Mouse (Mus musculus) heart, embryonic 14.5 days (tissue): Measurements from ENCODE around the gene Slc15a1. TPM values are rescaled to one million over a fixed set of nuclear protein-coding genes. Genes with fewer than 3 reads are reported as not detected.

Experiments
- ATAC-seq: fragments of 200-750 bp; cut with Nextera tagmentation; 2 replicates; pipeline ENCODE4 v1.8.0; 2017; ENCODE audit warnings: low read depth, moderate TSS enrichment; ENCODE audit not compliant: insufficient number of reproducible peaks, insufficient read depth, low FRiP score
- H3K27ac ChIP-seq, 2 experiments: fragments of 200-500 bp in 1 of 2; fragments of 300-500 bp in 1 of 2; sonication (generic) in 1 of 2; replicated peaks in 1 of 2; 2 replicates each; pipeline ENCODE4 v1.5.1; 2012 to 2014; ENCODE audit warnings: low read depth in 2 of 2, low read length in 2 of 2, control low read depth in 1 of 2, mild to moderate bottlenecking in 1 of 2, mixed read lengths in 1 of 2; ENCODE audit not compliant: control insufficient read depth in 1 of 2, insufficient read depth in 1 of 2
- H3K27me3 ChIP-seq: fragments of 300-500 bp; sonication (generic); 2 replicates; pipeline ENCODE4 v1.6.1; 2014; ENCODE audit warnings: mild to moderate bottlenecking, low read length, control low read depth; ENCODE audit not compliant: control insufficient read depth, insufficient read depth
- H3K36me3 ChIP-seq: fragments of 300-500 bp; sonication (generic); 2 replicates; pipeline ENCODE4 v1.6.1; 2014; ENCODE audit warnings: mild to moderate bottlenecking, control low read depth, low read length, mixed read lengths; ENCODE audit not compliant: control insufficient read depth, insufficient read depth
- H3K4me1 ChIP-seq, 2 experiments: fragments of 200-500 bp in 1 of 2; fragments of 300-500 bp in 1 of 2; sonication (generic) in 1 of 2; 2 replicates each; pipeline ENCODE4 v1.6.1; 2012 to 2014; ENCODE audit warnings: low read length in 2 of 2, control low read depth in 1 of 2, mixed read lengths in 1 of 2; ENCODE audit not compliant: control insufficient read depth in 2 of 2, insufficient read depth in 2 of 2
- H3K4me2 ChIP-seq: fragments of 300-500 bp; sonication (generic); 2 replicates; pipeline ENCODE4 v1.6.1; 2014; ENCODE audit warnings: mild to moderate bottlenecking, low read length
- H3K4me3 ChIP-seq, 2 experiments: fragments of 200-500 bp in 1 of 2; fragments of 300-500 bp in 1 of 2; sonication (generic) in 1 of 2; 2 replicates each; pipeline ENCODE4 v1.5.1; 2012 to 2014; ENCODE audit warnings: low read length in 2 of 2, mild to moderate bottlenecking in 2 of 2, control low read depth in 1 of 2, low read depth in 1 of 2, moderate library complexity in 1 of 2; ENCODE audit not compliant: control insufficient read depth in 1 of 2, insufficient read depth in 1 of 2
- H3K9ac ChIP-seq: fragments of 300-500 bp; sonication (generic); 2 replicates; pipeline ENCODE4 v1.6.1; 2014; ENCODE audit warnings: mild to moderate bottlenecking, low read length
- H3K9me3 ChIP-seq: fragments of 300-500 bp; sonication (generic); 2 replicates; pipeline ENCODE4 v1.6.1; 2016; ENCODE audit warnings: low read length, control low read depth; ENCODE audit not compliant: control insufficient read depth
- WGBS: fragments of 180-500 bp; shearing (Covaris S2); extraction: QIAGEN DNeasy Blood & Tissue Kit; methylation state at CpG from one replicate; pipeline ENCODE4 v1.1.7; 2014; 5-methylcytosine and 5-hydroxymethylcytosine counted together
- polyA plus RNA-seq: library from polyadenylated mRNA; unstranded; fragments of >200 nt; fragmentation: Nextera tagmentation; extraction: Ambion mirVana; gene quantifications from 2 replicates; pipeline ENCODE4 v1.2.1, GENCODE M21; 2014

Gene Slc15a1
- polyA plus RNA-seq, 1 experiment from 2014 or later = 0.09 TPM

- no peaks in the 10 kb centered on the region for H3K27me3 ChIP-seq
- ATAC-seq = no peak
These were observed 11.3 kb downstream of the Slc15a1 start for GRCm38 (mm10) chr14:121493712-121494111.

DNA sequence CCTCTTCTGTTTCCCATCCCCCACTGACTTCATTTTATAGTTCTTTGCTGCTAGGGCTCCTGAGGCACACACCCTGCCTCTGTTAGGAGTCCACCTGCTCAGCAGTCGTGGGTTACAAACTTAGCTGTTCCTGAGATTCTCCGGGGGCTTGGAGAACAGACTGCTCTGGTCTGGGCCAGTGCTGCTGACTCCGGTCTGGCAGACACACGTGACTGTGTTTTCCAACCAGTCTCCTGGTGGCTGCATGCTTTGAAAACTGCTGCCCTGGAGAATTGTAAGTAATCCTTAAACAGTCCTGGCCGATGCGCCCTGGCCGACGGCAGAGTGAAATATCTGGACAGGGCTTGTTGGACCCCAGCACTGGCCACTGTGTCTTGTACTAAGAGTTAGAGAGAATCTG, 12.7 kb downstream of the Slc15a1 start:
- Histone ChIP-seq H3K4me2 (peak overlapping the region; percentile 43), H3K4me3 (no peak overlapping the region), H3K4me1 (peaks cover 16 to 17% of the 10 kb centered on the region in 2 experiments), H3K36me3 (no peaks in the 10 kb centered on the region), H3K27ac (0 out of 4 replicates have a peak overlapping the region, but pooled peaks of 1 of the 2 experiments have one; percentile 12), H3K9ac (peak overlapping the region; percentile 46), H3K9me3 (no peaks in the 10 kb centered on the region), H3K27me3 (no peaks in the 10 kb centered on the region)
- WGBS = 30% methylated on average over 8 of the region's 8 CpGs
- ATAC-seq = no peak; the same call in 1 of the 2 replicates

More at GRCm38 (mm10) chr14:121493712-121494111, 11.3 kb downstream of the Slc15a1 start:
- no peaks in the 10 kb centered on the region for H3K36me3 ChIP-seq
- H3K4me3 ChIP-seq = no peak overlapping the region
- H3K9me3 ChIP-seq = no peaks in the 10 kb centered on the region
- no peak overlapping the region for H3K9ac ChIP-seq
- no peak overlapping the region for H3K27ac ChIP-seq
- H3K4me1 ChIP-seq = peaks cover 16 to 17% of the 10 kb centered on the region in 2 experiments
- WGBS = 53% methylated on average over 3 of the region's 3 CpGs
- H3K4me2 ChIP-seq = no peak overlapping the region

- no peak for ATAC-seq
These were observed 19.3 kb downstream of the Slc15a1 start for GRCm38 (mm10) chr14:121485722-121486121.

GRCm38 (mm10) chr14:121484436-121484835, 20.6 kb downstream of the Slc15a1 start:
- Histone ChIP-seq H3K4me2 (no peak overlapping the region), H3K4me3 (no peak overlapping the region), H3K9me3 (no peaks in the 10 kb centered on the region), H3K9ac (no peak overlapping the region), H3K4me1 (no peaks in the 10 kb centered on the region), H3K27me3 (no peaks in the 10 kb centered on the region), H3K27ac (no peak overlapping the region), H3K36me3 (no peaks in the 10 kb centered on the region)
- 78% methylated on average over 3 of the region's 3 CpGs for WGBS
- no peak for ATAC-seq

More at GRCm38 (mm10) chr14:121485722-121486121, 19.3 kb downstream of the Slc15a1 start:
- H3K27ac ChIP-seq = no peak overlapping the region
- H3K4me2 ChIP-seq = no peak overlapping the region
- H3K4me3 ChIP-seq = no peak overlapping the region
- no peaks in the 10 kb centered on the region for H3K36me3 ChIP-seq
- no peaks in the 10 kb centered on the region for H3K4me1 ChIP-seq
- no peaks in the 10 kb centered on the region for H3K27me3 ChIP-seq
- no peak overlapping the region for H3K9ac ChIP-seq
- no peaks in the 10 kb centered on the region for H3K9me3 ChIP-seq
- WGBS = 93% methylated on average over 1 of the region's 1 CpGs

GRCm38 (mm10) chr14:121482181-121482580, 22.9 kb downstream of the Slc15a1 start:
- Histone ChIP-seq H3K36me3 (no peaks in the 10 kb centered on the region), H3K4me3 (no peak overlapping the region), H3K27me3 (no peaks in the 10 kb centered on the region), H3K4me2 (no peak overlapping the region), H3K9me3 (no peaks in the 10 kb centered on the region), H3K4me1 (no peaks in the 10 kb centered on the region), H3K27ac (no peak overlapping the region), H3K9ac (no peak overlapping the region)
- ATAC-seq = no peak
- 67% methylated on average over 7 of the region's 7 CpGs for WGBS

DNA sequence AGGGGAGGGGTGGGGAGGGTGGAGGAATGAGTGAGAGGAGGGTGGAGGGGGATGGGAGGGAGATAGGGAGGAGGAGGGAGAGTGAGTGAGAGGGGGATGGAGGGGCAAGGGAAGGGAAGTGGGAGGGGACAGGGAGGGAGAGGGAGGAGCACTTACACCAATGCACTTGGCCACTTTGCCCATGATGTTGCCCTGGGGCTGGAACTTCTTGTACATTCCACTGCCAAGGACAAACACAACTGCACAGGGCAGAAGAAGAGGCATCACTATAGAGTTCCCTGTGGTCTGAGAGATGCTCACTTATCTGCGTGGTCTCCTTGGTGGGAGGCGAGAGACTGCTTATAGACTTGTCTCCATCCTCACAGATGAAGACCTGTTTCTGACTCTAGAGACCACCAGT, 23.5 kb downstream of the Slc15a1 start:
- H3K36me3 ChIP-seq = no peaks in the 10 kb centered on the region
- H3K27ac ChIP-seq = no peak overlapping the region
- 85% methylated on average over 2 of the region's 2 CpGs for WGBS
- H3K4me2 ChIP-seq = no peak overlapping the region
- no peak overlapping the region for H3K9ac ChIP-seq
- no peaks in the 10 kb centered on the region for H3K4me1 ChIP-seq
- no peaks in the 10 kb centered on the region for H3K27me3 ChIP-seq
- ATAC-seq = no peak
- H3K4me3 ChIP-seq = no peak overlapping the region
- H3K9me3 ChIP-seq = no peaks in the 10 kb centered on the region

DNA sequence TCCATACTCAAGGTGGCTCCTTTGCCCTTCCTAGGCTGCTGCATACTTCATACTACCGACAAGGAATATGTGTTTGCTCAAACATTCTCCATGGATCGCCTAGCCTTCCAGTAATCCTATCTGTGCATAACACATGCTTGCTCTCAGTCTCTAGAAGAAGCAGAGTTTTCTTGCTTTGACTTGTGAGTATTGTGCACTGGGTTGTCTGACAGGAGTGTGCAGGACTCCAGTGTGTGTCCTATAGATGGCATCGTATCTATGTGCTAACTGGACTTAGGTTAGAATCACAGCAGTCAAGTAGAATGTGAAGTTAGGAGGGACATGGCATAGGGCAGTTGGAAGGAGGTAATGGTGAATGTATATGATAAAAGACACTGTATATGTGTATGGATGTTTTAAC, 26.0 kb downstream of the Slc15a1 start:
- H3K36me3 ChIP-seq = no peaks in the 10 kb centered on the region
- no peaks in the 10 kb centered on the region for H3K4me1 ChIP-seq
- H3K9me3 ChIP-seq = no peaks in the 10 kb centered on the region
- no peak overlapping the region for H3K9ac ChIP-seq
- WGBS = 77% methylated on average over 3 of the region's 3 CpGs
- H3K27me3 ChIP-seq = no peaks in the 10 kb centered on the region
- no peak overlapping the region for H3K4me3 ChIP-seq
- no peak overlapping the region for H3K4me2 ChIP-seq
- no peak for ATAC-seq
- H3K27ac ChIP-seq = no peak overlapping the region
